Mouse (Mus musculus) spleen, adult 2 months (tissue): ENCODE measurements at regions not wholly inside any gene's neighbourhood (a gene's known extent, or its start where the extent isn't known, plus 50 kb on each side); places are given as distances from the start of the nearest gene placed in this dataset.

ENCODE experiments used
- CTCF ChIP-seq: fragments of 200-500 bp; IDR thresholded peaks from 2 replicates; pipeline ENCODE4 v1.5.1; 2011; ENCODE audit warnings: mild to moderate bottlenecking, inconsistent platforms; ENCODE audit not compliant: insufficient read depth, insufficient read length, insufficient replicate concordance; ENCODE audit errors: extremely low read depth
- POLR2A ChIP-seq: fragments of 200-500 bp; IDR thresholded peaks from 2 replicates; pipeline ENCODE4 v1.6.1; 2011; ENCODE audit warnings: low read depth, low read length, inconsistent platforms

- TF ChIP-seq CTCF (no peak), POLR2A (no peak)
Measured at GRCm38 (mm10) chr7:133259143-133259542, 135.0 kb upstream of the Ctbp2 start.
